Mouse (Mus musculus) heart, embryonic 11.5 days (tissue): Measurements from ENCODE around the gene Dapl1. TPM values are rescaled to one million over a fixed set of nuclear protein-coding genes. Genes with fewer than 3 reads are reported as not detected.

ENCODE experiments used
- ATAC-seq: fragments of 200-750 bp; cut with Nextera tagmentation; replicated peaks from 2 replicates; pipeline ENCODE4 v1.8.0; 2017; ENCODE audit warnings: moderate library complexity; ENCODE audit not compliant: insufficient number of reproducible peaks, low FRiP score, low TSS enrichment
- H3K27ac ChIP-seq: fragments of 300-500 bp; sonication (generic); 2 replicates; pipeline ENCODE4 v1.5.1; 2014; ENCODE audit warnings: mild to moderate bottlenecking, low read depth, low read length
- H3K27me3 ChIP-seq: fragments of 300-500 bp; sonication (generic); 2 replicates; pipeline ENCODE4 v1.6.1; 2014; ENCODE audit warnings: mild to moderate bottlenecking, low read length, mixed read lengths; ENCODE audit not compliant: control insufficient read depth, insufficient read depth
- H3K36me3 ChIP-seq: fragments of 300-500 bp; sonication (generic); 2 replicates; pipeline ENCODE4 v1.6.1; 2014; ENCODE audit warnings: mild to moderate bottlenecking, low read length, moderate library complexity, mixed read lengths; ENCODE audit not compliant: control insufficient read depth, insufficient read depth
- H3K4me1 ChIP-seq: fragments of 300-500 bp; sonication (generic); 2 replicates; pipeline ENCODE4 v1.6.1; 2014; ENCODE audit warnings: low read length; ENCODE audit not compliant: control insufficient read depth, insufficient read depth
- H3K4me2 ChIP-seq: fragments of 300-500 bp; sonication (generic); 2 replicates; pipeline ENCODE4 v1.6.1; 2014; ENCODE audit warnings: mild to moderate bottlenecking, moderate library complexity
- H3K4me3 ChIP-seq: fragments of 300-500 bp; sonication (generic); 2 replicates; pipeline ENCODE4 v1.5.1; 2014; ENCODE audit warnings: low read depth, low read length
- H3K9ac ChIP-seq: fragments of 300-500 bp; sonication (generic); 2 replicates; pipeline ENCODE4 v1.6.1; 2014; ENCODE audit warnings: mild to moderate bottlenecking, low read depth, low read length, moderate library complexity
- H3K9me3 ChIP-seq: fragments of 300-500 bp; sonication (generic); replicated peaks from 2 replicates; pipeline ENCODE4 v1.6.1; 2016; ENCODE audit warnings: low read length; ENCODE audit not compliant: control insufficient read depth
- WGBS: fragments of 180-500 bp; shearing (Covaris S2); extraction: QIAGEN DNeasy Blood & Tissue Kit; methylation state at CpG from one replicate; pipeline ENCODE4 v1.1.7; 2014; ENCODE audit not compliant: insufficient replicate concordance; 5-methylcytosine and 5-hydroxymethylcytosine counted together
- polyA plus RNA-seq: library from polyadenylated mRNA; unstranded; fragments of >200 nt; fragmentation: Nextera tagmentation; extraction: Ambion mirVana; gene quantifications from 2 replicates; pipeline ENCODE4 v1.2.1, GENCODE M21; 2014

Dapl1 gene
- polyA plus RNA-seq, 1 experiment from 2014 or later: 0.70 TPM

DNA sequence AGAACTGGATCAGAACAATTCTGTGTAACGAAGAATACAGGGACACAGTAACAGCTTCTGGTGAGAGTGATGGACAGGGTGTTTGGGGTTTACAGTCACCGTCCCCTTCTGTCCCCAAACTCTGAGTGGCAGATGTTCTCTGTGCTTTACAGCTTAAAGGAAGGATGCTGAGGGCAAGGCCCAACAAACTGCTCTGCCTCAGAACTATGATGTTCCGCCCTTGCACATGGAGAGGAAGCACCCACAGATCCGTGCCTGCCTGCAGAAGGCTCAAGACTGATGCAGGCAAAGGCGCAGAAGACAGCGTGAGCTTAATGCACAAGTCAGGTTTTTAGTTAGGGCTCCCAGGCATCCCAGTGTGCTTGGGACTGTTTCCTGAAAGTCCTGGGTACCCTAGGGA is 16.5 kb upstream of the Dapl1 start:
- Histone ChIP-seq H3K4me1 (peaks cover 3% of the 10 kb centered on the region; the same call in 1 of the 2 replicates), H3K27ac (no peak overlapping the region), H3K4me3 (no peak overlapping the region), H3K9ac (no peak overlapping the region), H3K27me3 (no peaks in the 10 kb centered on the region), H3K9me3 (no peaks in the 10 kb centered on the region), H3K36me3 (no peaks in the 10 kb centered on the region), H3K4me2 (no peak overlapping the region)
- WGBS: 84% methylated on average over 6 of the region's 6 CpGs
- no peak for ATAC-seq

DNA sequence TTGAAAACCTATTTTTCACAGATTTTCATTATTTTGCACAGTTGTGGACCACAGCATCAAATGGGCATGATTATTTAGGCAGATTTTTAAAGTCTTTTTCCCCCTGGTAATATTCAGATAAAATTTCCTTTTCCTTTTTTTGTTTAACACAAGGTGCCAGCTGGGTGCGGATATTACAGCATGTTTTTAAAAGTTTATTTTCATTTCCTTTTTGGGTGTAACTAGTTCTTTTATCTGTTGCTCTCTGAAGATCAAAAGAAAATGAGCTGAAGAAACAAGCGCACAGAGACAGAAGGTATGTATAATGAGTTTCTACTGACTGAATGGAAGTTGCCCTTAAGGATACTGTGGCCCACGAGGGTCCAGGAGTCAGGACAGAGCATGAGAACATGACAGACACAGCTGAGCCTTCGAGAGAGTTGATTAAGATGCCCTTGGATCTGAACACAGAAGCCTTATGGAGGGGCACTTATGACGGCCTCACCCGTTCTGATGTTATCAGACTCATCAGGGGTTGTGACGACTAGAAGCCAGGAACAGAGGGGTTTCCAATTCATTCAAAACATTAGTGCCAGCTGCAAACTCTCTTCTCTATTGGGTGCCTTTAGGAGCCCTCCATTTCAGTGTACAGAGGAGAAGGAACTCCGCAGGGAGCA is 14.7 kb upstream of the Dapl1 start:
- Histone ChIP-seq H3K4me2 (no peak overlapping the region), H3K27ac (no peak overlapping the region), H3K9me3 (no peaks in the 10 kb centered on the region), H3K4me1 (peaks cover 3% of the 10 kb centered on the region; the same call in 1 of the 2 replicates), H3K4me3 (no peak overlapping the region), H3K9ac (no peak overlapping the region), H3K27me3 (no peaks in the 10 kb centered on the region), H3K36me3 (no peaks in the 10 kb centered on the region)
- ATAC-seq: no peak
- 52% methylated on average over 8 of the region's 8 CpGs for WGBS

DNA sequence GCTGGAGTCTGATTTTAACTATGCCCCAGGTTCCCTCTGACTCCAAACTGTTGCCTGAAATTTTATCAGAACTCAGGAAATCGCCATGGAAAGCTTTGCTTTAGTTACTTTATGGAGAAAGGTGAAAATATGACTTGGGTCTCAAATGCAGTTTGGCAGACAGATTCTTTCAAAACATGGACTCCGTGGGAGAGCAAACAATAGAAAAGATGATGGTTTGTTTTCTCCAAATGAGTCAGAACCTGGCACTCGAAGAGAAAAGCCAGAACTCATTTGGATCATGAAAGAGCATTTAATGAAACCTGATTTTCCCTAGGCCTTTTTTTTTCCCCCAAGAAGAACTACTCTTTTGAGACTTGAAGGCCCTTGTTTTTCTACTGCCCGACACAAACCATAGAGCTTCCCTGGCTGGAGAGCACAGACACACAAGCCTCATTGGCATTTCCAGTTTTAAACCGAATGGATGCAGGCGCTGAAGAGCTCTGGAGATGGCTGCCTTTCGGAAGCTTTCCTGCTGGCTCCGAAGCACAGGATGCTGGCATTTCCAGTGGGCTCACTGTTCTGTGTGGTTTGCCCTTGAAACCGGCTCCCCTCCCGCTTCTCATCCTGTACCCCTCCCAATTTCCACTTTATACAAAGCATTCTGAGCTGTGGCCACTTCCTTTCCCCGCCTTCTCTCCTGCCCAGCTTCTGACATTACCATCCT is 14.0 kb upstream of the Dapl1 start:
- Histone ChIP-seq H3K27ac (no peak overlapping the region), H3K36me3 (no peaks in the 10 kb centered on the region), H3K27me3 (no peaks in the 10 kb centered on the region), H3K4me1 (peaks cover 3% of the 10 kb centered on the region; the same call in 1 of the 2 replicates), H3K4me3 (no peak overlapping the region), H3K9me3 (no peaks in the 10 kb centered on the region), H3K9ac (no peak overlapping the region), H3K4me2 (no peak overlapping the region)
- WGBS: 60% methylated on average over 11 of the region's 11 CpGs
- no peak for ATAC-seq

DNA sequence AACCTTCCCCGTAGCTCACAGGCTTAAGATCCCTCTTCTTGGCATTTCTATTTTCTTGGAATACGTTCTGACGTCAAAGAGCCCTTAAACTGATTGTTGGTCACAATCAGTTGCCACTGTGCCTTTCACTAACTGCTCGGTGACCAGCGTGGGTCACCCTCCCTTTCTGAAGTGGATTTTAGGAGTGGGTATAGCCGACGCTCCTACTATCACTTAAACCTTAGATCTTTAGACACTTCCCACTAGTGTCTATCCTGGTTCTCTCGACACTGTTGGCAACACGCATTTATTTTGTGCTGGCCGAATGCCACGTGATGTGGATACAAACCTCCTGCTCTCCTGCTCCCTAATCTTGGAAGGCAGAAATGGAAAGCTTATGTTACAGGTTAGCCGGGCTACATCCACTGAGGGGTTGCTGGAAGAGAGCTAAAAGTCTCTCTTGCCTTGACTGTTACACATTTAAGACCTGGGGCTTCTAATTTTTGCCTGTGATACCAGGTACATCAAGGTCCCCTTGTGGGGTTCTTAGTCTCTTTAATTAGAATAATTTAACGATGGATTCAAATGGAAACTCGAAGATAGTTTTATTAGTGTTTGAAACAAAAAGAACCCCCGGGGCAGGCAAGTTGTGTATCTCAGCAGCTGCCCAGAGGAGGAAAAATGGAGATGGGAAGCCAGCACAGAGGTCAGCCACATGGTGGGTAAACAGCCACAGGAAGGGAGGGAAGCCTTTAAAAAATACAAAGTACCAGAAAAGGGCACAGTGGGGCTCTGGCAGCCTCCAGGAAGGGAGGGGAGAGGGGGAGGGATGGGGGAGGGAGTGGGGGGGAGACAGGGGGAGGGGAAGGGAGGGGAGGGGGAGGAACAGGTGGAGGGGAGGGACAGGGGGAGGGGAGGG is 13.2 kb upstream of the Dapl1 start:
- Histone ChIP-seq H3K9ac (no peak overlapping the region), H3K4me2 (no peak overlapping the region)
- ATAC-seq: no peak

DNA sequence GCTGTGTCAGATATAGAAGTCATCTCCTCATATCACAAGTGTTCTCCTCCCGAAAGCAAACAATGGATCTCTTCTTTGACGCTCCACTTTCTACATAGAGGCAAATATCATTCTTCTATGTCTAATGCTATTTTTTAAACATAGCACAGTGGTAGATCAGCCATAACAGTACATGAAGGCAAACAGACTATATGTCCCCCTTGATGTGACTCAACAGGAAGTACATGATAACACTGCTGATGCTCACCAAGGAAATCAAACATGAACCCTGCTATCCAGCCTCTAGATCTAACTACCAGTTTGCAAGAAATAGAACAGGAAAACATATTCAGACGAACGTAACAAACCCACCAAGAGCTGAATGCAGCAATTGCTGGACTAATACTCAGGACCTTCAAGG is 10.1 kb upstream of the Dapl1 start:
- H3K4me1 ChIP-seq: no peaks in the 10 kb centered on the region
- H3K27ac ChIP-seq: no peak overlapping the region
- no peak overlapping the region for H3K9ac ChIP-seq
- H3K36me3 ChIP-seq: no peaks in the 10 kb centered on the region
- no peaks in the 10 kb centered on the region for H3K9me3 ChIP-seq
- H3K27me3 ChIP-seq: no peaks in the 10 kb centered on the region
- H3K4me2 ChIP-seq: no peak overlapping the region
- ATAC-seq: no peak
- H3K4me3 ChIP-seq: no peak overlapping the region
- whole genome bisulfite sequencing: 81% methylated on average over 4 of the region's 4 CpGs

More for the DNA sequence above, 13.2 kb upstream of the Dapl1 start:
- Histone ChIP-seq H3K4me1 (peaks cover 3% of the 10 kb centered on the region; the same call in 1 of the 2 replicates), H3K9me3 (no peaks in the 10 kb centered on the region), H3K36me3 (no peaks in the 10 kb centered on the region), H3K4me3 (no peak overlapping the region), H3K27me3 (no peaks in the 10 kb centered on the region), H3K27ac (no peak overlapping the region)
- WGBS: 51% methylated on average over 15 of the region's 15 CpGs

DNA sequence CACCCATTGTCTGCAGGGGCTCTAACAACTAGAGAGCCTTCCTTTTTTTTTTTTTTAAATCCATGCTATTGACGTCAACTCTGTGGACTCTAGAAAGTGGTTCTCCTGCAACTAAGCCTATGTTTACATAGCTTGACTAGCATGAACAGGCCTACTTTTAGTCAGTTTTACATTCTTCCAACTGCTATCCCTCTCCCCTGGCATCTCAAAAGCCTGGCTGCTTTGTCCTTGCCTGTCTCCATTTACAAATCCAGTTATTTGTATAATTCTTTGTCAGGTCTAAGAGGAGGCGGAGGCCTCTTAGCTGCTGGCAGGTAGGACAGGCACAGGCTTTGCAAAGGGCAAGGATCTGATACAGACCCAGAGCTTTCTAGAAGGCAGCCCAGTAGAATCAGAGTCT is 627 bp downstream of the Dapl1 start:
- H3K27me3 ChIP-seq: no peaks in the 10 kb centered on the region
- H3K4me3 ChIP-seq: no peak overlapping the region
- no peak for ATAC-seq
- WGBS: 79% methylated on average over 2 of the region's 2 CpGs
- H3K9ac ChIP-seq: no peak overlapping the region
- H3K9me3 ChIP-seq: no peaks in the 10 kb centered on the region
- no peak overlapping the region for H3K27ac ChIP-seq
- no peaks in the 10 kb centered on the region for H3K4me1 ChIP-seq
- no peak overlapping the region for H3K4me2 ChIP-seq
- H3K36me3 ChIP-seq: no peaks in the 10 kb centered on the region

DNA sequence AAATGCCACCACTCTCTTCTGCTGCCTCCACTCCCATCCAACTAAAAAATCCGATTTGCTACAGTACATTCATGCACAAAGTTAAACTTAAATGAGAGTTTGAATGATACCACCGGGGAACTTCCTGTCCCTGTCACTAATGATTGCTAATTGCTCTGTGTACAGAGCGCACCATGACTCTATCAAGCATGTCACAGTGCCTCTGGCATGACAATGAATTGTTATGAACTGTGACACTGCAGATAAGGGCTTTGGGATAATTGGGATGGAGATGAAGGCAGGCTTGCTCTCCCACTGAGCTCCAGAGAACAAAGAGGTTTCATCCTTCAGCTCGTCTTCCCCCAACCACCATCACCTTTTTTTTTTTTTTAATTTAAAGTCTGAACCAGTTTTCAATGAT is 1.2 kb downstream of the Dapl1 start:
- Histone ChIP-seq H3K27ac (no peak overlapping the region), H3K9ac (no peak overlapping the region), H3K9me3 (no peaks in the 10 kb centered on the region), H3K4me3 (no peak overlapping the region), H3K27me3 (no peaks in the 10 kb centered on the region), H3K36me3 (no peaks in the 10 kb centered on the region), H3K4me1 (no peaks in the 10 kb centered on the region), H3K4me2 (no peak overlapping the region)
- WGBS: 72% methylated on average over 4 of the region's 4 CpGs
- no peak for ATAC-seq

DNA sequence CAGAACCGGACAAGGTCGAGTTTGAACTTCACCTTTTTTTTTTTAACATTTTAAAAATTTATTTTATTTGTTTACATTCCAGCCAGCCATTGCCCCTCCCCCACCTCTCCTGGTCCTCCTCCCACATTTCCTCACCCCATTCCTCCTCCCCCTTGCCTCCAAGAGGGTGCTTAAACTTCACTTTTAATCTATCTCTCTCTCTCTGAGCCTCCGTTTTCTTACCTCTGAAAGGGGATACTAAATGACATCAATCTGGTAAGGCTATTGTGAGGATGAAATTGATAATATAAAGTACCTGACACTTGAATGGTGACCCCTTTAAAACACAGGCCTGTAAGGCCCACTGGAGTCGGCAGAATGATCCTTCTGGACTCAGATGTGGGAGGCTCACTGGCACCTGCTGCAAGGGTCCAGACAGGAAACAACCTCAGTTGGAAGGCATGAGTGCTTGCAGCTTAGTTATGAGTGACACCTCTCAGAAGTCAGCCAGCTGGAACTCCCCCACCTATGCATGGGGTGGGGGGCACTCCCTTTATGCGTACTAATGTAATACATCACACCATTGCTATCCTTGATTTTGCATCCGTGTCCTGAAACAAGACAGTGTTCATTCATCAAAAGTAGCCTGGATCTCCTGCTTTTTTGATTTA is 1.9 kb downstream of the Dapl1 start:
- Histone ChIP-seq H3K4me3 (no peak overlapping the region), H3K9ac (no peak overlapping the region), H3K4me2 (no peak overlapping the region), H3K4me1 (no peaks in the 10 kb centered on the region), H3K9me3 (no peaks in the 10 kb centered on the region), H3K27ac (no peak overlapping the region), H3K27me3 (no peaks in the 10 kb centered on the region), H3K36me3 (no peaks in the 10 kb centered on the region)
- no peak for ATAC-seq
- 65% methylated on average over 6 of the region's 6 CpGs for WGBS
